Mouse (Mus musculus) embryonic facial prominence, embryonic 12.5 days (tissue): ENCODE data around the gene H2-T22. TPM values are rescaled to one million over a fixed set of nuclear protein-coding genes. Genes with fewer than 3 reads are reported as not detected.

Experiments
- ATAC-seq: fragments of 200-750 bp; cut with Nextera tagmentation; 2 replicates; pipeline ENCODE4 v1.8.0; 2017; ENCODE audit not compliant: insufficient number of reproducible peaks, insufficient read depth, low FRiP score, low TSS enrichment
- H3K27ac ChIP-seq: fragments of 300-500 bp; sonication (generic); 2 replicates; pipeline ENCODE4 v1.5.1; 2016; ENCODE audit warnings: mild to moderate bottlenecking
- H3K27me3 ChIP-seq: fragments of 300-500 bp; sonication (generic); 2 replicates; pipeline ENCODE4 v1.6.1; 2016; ENCODE audit warnings: mild to moderate bottlenecking, moderate library complexity
- H3K36me3 ChIP-seq: fragments of 300-500 bp; sonication (generic); 2 replicates; pipeline ENCODE4 v1.6.1; 2016; ENCODE audit warnings: mild to moderate bottlenecking
- H3K4me1 ChIP-seq: fragments of 300-500 bp; sonication (generic); 2 replicates; pipeline ENCODE4 v1.6.1; 2016
- H3K4me2 ChIP-seq: fragments of 300-500 bp; sonication (generic); replicated peaks from 2 replicates; pipeline ENCODE4 v1.6.1; 2016; ENCODE audit warnings: mild to moderate bottlenecking, moderate library complexity
- H3K4me3 ChIP-seq: fragments of 300-500 bp; sonication (generic); 2 replicates; pipeline ENCODE4 v1.5.1; 2016; ENCODE audit warnings: mild to moderate bottlenecking
- H3K9ac ChIP-seq: fragments of 300-500 bp; sonication (generic); 2 replicates; pipeline ENCODE4 v1.6.1; 2016; ENCODE audit warnings: mild to moderate bottlenecking, moderate library complexity
- H3K9me3 ChIP-seq: fragments of 300-500 bp; sonication (generic); 2 replicates; pipeline ENCODE4 v1.6.1; 2016; ENCODE audit warnings: mild to moderate bottlenecking, moderate library complexity
- WGBS: fragments of 180-500 bp; shearing (Covaris S2); methylation state at CpG from one replicate; pipeline ENCODE4 v1.1.7; 2016; 5-methylcytosine and 5-hydroxymethylcytosine counted together
- polyA plus RNA-seq: library from polyadenylated mRNA; unstranded; fragments of >200 nt; fragmentation: Nextera tagmentation; extraction: Ambion mirVana; gene quantifications from 2 replicates; pipeline ENCODE4 v1.2.1, GENCODE M21; 2016

The H2-T22 gene
- polyA plus RNA-seq, 1 experiment from 2014 or later: 16.3 TPM

DNA sequence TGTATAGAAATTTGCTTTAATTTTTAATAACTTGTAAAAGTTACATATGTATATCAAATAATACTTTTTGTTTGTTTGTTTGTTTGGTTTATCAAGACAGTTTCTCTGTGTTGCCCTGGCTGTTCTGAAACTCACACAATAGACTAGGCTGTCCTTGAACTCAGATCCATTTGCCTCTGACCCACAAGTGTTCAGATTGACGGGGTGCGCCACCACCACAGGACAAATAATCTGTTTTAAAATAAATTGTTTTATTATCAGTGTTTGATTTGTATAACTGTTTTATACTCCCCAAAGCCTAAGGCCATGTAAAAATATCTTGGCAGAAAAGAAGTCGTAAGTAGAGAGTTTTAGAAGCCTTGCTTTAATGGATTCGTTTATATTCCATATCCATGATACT lies 14.9 kb downstream of the H2-T22 start:
- no peak overlapping the region for H3K4me3 ChIP-seq
- 0 out of 2 replicates have a peak, but pooled peaks cover 4% of the 10 kb centered on the region for H3K27me3 ChIP-seq
- WGBS: 89% methylated on average over 4 of the region's 4 CpGs
- no peaks in the 10 kb centered on the region for H3K9me3 ChIP-seq
- peaks cover 13% of the 10 kb centered on the region for H3K4me1 ChIP-seq
- H3K36me3 ChIP-seq: no peaks in the 10 kb centered on the region
- no peak overlapping the region for H3K4me2 ChIP-seq
- H3K9ac ChIP-seq: no peak overlapping the region
- no peak overlapping the region for H3K27ac ChIP-seq
- no peak for ATAC-seq

DNA sequence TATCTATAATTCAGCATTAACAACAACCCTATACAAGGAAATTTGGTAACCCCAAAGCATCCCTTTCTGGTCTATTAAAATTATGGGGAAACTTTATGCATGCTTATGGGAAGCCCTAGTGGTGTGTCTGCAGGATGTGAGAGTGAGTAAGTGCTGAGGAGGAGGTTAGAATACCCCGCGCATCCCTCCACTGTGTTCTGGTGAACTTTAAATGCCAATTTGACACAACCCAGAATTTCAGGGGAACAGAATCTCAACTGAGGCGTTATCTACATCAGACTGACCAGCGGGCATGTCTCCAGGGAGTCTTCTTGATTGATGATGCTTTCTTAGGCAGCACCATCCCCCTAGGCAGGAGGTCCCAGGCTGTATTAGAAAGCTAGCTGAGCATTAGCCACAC lies 16.6 kb downstream of the H2-T22 start:
- H3K9ac ChIP-seq: no peak overlapping the region
- no peak overlapping the region for H3K4me2 ChIP-seq
- 77% methylated on average over 4 of the region's 4 CpGs for WGBS
- no peak overlapping the region for H3K27ac ChIP-seq
- H3K4me1 ChIP-seq: peaks cover 10% of the 10 kb centered on the region; the same call in 1 of the 2 replicates
- H3K27me3 ChIP-seq: no peaks in the 10 kb centered on the region
- H3K9me3 ChIP-seq: no peaks in the 10 kb centered on the region
- no peak overlapping the region for H3K4me3 ChIP-seq
- no peak for ATAC-seq
- H3K36me3 ChIP-seq: no peaks in the 10 kb centered on the region

DNA sequence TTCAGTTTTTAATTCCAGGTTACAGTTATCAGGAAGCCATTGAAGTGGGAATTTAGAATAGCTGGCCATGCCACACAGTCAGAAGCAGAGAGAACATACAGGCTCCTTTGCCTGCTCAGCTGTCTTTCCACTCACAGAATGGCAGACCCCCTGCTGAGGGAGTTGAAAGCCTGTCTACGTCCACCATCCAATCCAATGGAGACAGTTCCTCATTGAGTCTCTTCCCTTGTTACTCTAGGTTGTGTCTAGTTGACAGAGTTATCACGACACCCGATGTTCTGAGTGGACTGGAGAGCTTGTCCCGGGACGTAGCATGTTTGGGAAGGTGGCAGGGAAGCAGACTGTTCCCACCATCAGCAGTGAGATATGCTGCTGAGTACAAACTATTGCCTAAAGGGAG lies 17.4 kb downstream of the H2-T22 start:
- Histone ChIP-seq H3K9ac (no peak overlapping the region), H3K4me2 (no peak overlapping the region), H3K36me3 (no peaks in the 10 kb centered on the region), H3K9me3 (no peaks in the 10 kb centered on the region), H3K27me3 (no peaks in the 10 kb centered on the region), H3K4me3 (no peak overlapping the region), H3K4me1 (peaks cover 13% of the 10 kb centered on the region; the same call in 1 of the 2 replicates), H3K27ac (no peak overlapping the region)
- 75% methylated on average over 5 of the region's 5 CpGs for WGBS
- no peak for ATAC-seq

DNA sequence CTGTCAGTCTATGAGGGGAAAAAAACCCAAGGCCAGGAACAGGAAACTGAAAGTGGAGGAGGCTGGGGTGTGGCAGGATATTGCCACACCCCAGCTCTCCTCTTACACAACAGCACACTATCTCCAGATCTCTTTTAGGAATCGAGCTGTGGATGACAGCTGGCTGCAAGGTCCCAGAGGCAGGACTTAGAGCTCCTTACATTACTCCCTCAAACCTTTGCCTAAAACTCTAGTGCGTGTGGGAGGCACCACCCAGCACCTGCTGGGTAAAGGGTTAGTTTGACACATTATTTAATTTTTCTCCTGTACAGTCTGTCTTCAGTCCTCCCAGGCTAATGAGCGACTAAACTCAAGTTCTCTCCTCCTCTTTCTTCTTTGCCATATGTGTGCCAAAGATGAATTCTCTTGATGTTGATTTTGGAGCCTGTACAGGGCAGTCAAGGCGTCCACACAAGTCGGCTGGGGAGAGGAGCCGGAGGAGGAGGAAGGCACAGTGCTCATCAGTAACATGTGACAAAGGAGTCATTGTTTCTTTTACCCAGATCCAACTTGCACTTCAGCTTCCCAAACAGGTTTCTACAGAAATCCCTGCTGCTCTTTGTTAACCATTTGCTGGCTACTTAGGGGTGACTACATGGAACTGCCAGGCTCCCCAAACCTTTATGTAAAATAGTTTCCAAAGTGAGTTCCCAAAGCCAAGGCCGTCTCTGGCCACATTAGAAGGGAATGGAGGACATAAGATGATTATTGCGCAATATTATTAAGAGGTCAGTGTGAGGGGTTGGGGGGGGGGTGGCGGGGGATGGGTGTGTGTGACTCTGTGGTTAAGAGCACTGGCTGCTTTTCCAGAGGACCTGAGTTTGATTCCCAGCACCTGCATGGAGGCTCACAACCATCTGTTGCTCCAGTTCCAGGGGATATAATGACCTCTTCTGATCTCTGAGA lies 18.6 kb downstream of the H2-T22 start:
- Histone ChIP-seq H3K27ac (no peak overlapping the region), H3K9ac (no peak overlapping the region), H3K36me3 (no peaks in the 10 kb centered on the region), H3K9me3 (no peaks in the 10 kb centered on the region), H3K4me3 (no peak overlapping the region), H3K27me3 (no peaks in the 10 kb centered on the region), H3K4me1 (peaks cover 13% of the 10 kb centered on the region; the same call in 1 of the 2 replicates), H3K4me2 (no peak overlapping the region)
- 49% methylated on average over 9 of the region's 9 CpGs for WGBS
- no peak for ATAC-seq

DNA sequence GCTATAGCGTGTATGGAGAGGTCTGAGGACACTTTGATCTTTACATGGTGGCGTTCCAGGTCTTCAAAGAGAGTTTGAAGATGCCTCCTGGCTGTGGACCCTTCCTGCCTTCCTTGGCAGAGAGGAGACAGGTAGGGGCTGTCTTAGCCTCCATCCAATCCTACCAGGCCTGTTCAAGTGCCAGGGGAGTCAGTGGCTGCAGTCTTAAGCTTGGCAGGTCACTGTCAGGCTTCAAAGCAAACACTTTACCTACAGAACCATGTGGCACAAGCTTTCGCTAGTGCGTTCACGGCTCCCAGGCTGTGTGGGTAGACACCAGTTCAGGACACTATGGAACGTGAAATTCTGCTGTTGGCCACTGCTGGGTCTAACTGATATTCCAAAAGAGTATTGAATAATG lies 19.6 kb downstream of the H2-T22 start:
- 88% methylated on average over 6 of the region's 6 CpGs for WGBS
- no peak overlapping the region for H3K27ac ChIP-seq
- H3K9me3 ChIP-seq: no peaks in the 10 kb centered on the region
- H3K4me2 ChIP-seq: no peak overlapping the region
- ATAC-seq: no peak
- no peak overlapping the region for H3K9ac ChIP-seq
- no peaks in the 10 kb centered on the region for H3K27me3 ChIP-seq
- H3K4me3 ChIP-seq: no peak overlapping the region
- H3K4me1 ChIP-seq: peaks cover 13% of the 10 kb centered on the region; the same call in 1 of the 2 replicates
- no peaks in the 10 kb centered on the region for H3K36me3 ChIP-seq

DNA sequence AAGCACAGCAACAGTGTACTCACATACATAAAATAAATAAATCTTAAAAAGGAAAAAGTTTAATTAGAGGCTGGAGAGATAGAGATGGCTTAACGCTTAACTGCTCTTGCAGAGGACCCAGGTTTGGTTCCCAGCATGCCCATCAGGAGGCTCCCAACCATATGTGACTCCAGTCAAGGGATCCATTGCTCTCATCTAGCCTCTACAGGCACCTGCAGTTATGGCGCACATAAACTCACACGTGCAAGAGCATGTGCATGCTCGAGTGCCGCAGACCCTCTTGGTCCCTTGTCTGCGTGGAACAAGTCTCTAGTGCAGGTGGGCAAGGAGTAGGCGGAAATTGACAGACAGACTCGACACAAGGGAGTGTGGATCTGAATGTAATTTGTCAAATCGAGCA lies 20.4 kb downstream of the H2-T22 start:
- 94% methylated on average over 9 of the region's 9 CpGs for WGBS
- H3K4me1 ChIP-seq: peaks cover 13% of the 10 kb centered on the region; the same call in 1 of the 2 replicates
- no peak overlapping the region for H3K4me2 ChIP-seq
- no peaks in the 10 kb centered on the region for H3K27me3 ChIP-seq
- no peaks in the 10 kb centered on the region for H3K36me3 ChIP-seq
- no peak for ATAC-seq
- no peaks in the 10 kb centered on the region for H3K9me3 ChIP-seq
- H3K9ac ChIP-seq: no peak overlapping the region
- no peak overlapping the region for H3K27ac ChIP-seq
- no peak overlapping the region for H3K4me3 ChIP-seq

DNA sequence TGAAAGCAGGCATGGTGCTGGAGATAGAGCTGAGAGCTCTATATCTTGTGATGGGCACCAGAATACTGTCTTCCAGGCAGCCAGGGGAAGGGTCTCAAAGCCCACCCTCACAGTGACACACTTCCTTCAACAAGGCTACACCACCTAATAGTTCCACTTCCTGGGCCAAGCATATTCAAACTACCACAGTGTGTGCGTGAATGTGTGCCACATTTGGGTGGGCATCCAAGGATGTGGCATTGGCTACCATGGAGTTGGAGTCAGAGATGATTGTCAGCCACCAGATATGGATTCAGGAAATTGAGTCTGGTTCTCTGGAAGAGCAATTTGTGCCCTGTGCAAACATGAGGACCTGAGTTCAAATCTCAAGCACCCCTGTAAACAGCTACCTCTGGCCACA lies 21.2 kb downstream of the H2-T22 start:
- H3K4me2 ChIP-seq: no peak overlapping the region
- peak overlapping the region; percentile 30; the same call in 1 of the 2 replicates for H3K27ac ChIP-seq
- no peaks in the 10 kb centered on the region for H3K36me3 ChIP-seq
- no peaks in the 10 kb centered on the region for H3K9me3 ChIP-seq
- H3K9ac ChIP-seq: no peak overlapping the region
- no peaks in the 10 kb centered on the region for H3K27me3 ChIP-seq
- H3K4me1 ChIP-seq: peaks cover 13% of the 10 kb centered on the region; the same call in 1 of the 2 replicates
- no peak overlapping the region for H3K4me3 ChIP-seq
- WGBS: 89% methylated on average over 1 of the region's 1 CpGs
- ATAC-seq: no peak

DNA sequence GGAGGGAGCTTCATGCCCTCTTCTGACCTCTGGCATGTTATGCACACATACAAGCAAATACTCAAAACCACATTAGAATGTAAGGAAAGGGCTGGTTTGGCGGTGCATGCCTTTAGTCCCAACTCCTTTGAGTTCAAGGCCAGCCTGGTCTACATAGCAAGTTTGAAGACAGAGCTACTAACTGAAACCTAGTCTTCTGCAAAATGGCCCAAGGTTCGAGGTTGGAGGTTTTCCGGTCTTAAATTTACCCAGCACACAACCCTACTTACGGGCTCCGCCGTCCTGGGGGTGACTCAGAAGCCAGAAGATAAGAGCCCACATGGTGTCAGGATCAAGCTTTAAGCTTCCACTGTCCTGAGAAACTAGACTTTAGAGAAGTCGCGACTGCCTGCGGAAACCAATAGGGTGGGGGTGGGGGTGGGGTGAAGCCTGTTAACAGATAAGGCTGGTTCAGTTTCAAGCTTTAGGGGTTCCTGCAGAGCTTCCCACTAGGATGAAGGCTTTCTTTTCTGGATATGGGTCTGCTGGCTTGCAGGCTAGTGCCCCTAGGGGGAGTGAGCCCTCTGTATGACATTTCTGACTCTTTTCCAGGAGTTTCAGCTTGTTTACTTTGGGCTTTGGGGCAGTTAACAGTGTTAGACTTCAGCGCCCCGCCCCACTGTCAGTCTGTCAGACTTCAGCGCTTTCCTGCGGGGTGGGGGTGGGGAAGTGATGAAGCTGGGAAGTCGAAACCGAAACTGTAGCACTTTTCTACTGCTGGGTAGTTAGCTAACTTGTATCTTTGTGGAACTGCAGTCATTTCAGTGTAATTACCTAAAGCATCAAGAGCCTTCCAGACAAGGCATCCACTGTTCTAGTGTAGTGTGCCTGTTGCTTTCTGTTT lies 22.1 kb downstream of the H2-T22 start, which contains the start of gene H2-T24:
Gene H2-T24, minus strand, starts transcription at position 370 of the 883 bp plus-strand sequence.
- Histone ChIP-seq H3K27me3 (no peaks in the 10 kb centered on the region), H3K9me3 (no peaks in the 10 kb centered on the region), H3K4me3 (no peak within 1 kb of the TSS), H3K4me1 (peaks cover 13% of the 10 kb centered on the region; the same call in 1 of the 2 replicates), H3K36me3 (no peaks in the 10 kb centered on the region), H3K4me2 (peak within 1 kb of the TSS; percentile 23), H3K9ac (no peak within 1 kb of the TSS), H3K27ac (peak within 1 kb of the TSS; percentile 32)
- WGBS: 38% methylated on average over 15 of the region's 15 CpGs
- ATAC-seq: 0 out of 2 replicates have a peak, but pooled peaks have one; percentile 60

DNA sequence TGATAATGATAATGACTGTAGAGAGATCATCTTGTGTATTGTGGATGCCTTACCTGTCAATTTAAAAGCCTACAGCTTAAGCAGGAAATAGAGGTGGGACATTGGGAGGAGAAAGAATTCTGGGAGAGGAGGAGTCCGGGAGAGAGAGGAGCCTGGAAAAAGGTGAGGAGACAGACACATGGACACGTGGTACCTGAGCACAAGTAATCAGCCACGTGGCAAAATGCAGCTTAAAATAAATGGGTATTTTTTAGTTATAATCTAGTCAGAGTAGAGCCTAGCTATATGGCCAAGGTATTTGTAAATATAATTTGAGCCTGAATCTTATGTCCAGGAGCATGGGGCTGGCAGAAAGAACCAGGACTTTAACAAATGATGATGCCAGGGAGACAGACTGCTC lies 23.0 kb downstream of the H2-T22 start:
- Histone ChIP-seq H3K4me1 (peaks cover 13% of the 10 kb centered on the region; the same call in 1 of the 2 replicates), H3K27ac (no peak overlapping the region), H3K4me3 (no peak overlapping the region), H3K4me2 (no peak overlapping the region), H3K9me3 (no peaks in the 10 kb centered on the region), H3K27me3 (no peaks in the 10 kb centered on the region), H3K9ac (no peak overlapping the region), H3K36me3 (peaks cover 7% of the 10 kb centered on the region)
- WGBS: 74% methylated on average over 3 of the region's 3 CpGs
- no peak for ATAC-seq

DNA sequence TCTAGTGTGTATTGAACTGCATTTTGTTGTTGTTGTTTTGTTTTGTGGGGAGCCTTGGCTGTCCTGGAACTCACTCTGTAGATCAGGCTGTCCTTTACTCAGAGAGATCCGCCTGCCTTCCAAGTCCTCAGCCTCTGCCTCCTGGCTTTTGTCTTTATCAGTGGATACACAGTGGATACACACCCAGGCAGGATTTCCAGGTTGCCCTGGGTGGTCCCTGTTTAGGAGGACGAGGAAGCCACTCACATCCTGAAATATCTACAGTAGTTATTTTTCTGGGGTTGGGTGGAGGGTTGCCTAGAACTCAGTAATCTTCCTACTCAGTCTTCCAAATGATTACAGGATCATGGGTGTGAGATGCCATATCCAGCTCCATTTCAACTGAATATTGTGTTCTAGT lies 23.6 kb downstream of the H2-T22 start:
- Histone ChIP-seq H3K27me3 (no peaks in the 10 kb centered on the region), H3K9me3 (no peaks in the 10 kb centered on the region), H3K9ac (no peak overlapping the region), H3K36me3 (peaks cover 12% of the 10 kb centered on the region), H3K4me1 (peaks cover 13% of the 10 kb centered on the region; the same call in 1 of the 2 replicates), H3K4me3 (no peak overlapping the region), H3K27ac (no peak overlapping the region), H3K4me2 (no peak overlapping the region)
- no peak for ATAC-seq
- 72% methylated on average over 2 of the region's 2 CpGs for WGBS

DNA sequence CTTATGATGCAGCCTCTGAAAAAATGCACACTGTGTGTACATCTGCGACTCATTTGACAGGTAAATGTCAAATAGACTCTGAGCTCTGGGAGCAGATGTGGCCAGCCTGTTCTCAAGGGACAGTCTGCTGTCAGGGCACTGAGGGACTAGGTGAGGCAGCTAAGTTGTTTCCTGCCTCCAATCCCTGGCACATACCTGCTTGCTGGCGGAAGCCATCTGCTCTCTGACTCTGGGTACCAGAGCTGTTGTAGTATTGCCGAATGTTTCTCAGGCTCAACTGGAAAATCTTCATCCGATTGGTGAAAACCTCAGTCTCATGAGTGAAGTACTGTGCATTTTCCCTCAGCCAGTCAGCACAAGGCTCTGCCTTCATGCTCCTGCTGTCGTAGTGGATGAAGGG lies 25.5 kb downstream of the H2-T22 start:
- H3K27ac ChIP-seq: no peak overlapping the region
- no peaks in the 10 kb centered on the region for H3K27me3 ChIP-seq
- no peak overlapping the region for H3K9ac ChIP-seq
- H3K4me2 ChIP-seq: no peak overlapping the region
- no peak for ATAC-seq
- H3K9me3 ChIP-seq: no peaks in the 10 kb centered on the region
- WGBS: 89% methylated on average over 5 of the region's 5 CpGs
- no peak overlapping the region for H3K4me3 ChIP-seq
- H3K36me3 ChIP-seq: peaks cover 12% of the 10 kb centered on the region
- peaks cover 3% of the 10 kb centered on the region; the same call in 1 of the 2 replicates for H3K4me1 ChIP-seq
